Mouse (Mus musculus) kidney, postnatal 25 days (tissue): ENCODE data around the gene C2cd5.
A peak's percentile ranks its signal among the peaks of the same experiment; 100 is the strongest.

Source experiments
- DNase-seq, 2 experiments: peaks; one replicate each; pipeline ENCODE4 v3.0.0; 2021; ENCODE audit warnings: mixed read lengths in 2 of 2

The C2cd5 gene

GRCm38 (mm10) chr6:143099681-143100382, at the start of gene C2cd5:
C2cd5 (minus strand) TSS chr6:143100141.
- DNase-seq, result peak; percentile 98

GRCm38 (mm10) chr6:143148868-143149267, 48.9 kb upstream of the C2cd5 start:
- peak; percentile 52 to 61 for DNase-seq

GRCm38 (mm10) chr6:143146756-143147155, 46.8 kb upstream of the C2cd5 start:
- DNase-seq, result peak; percentile 63 to 83

- DNase-seq, result peak; percentile 43 to 81
These were observed 45.1 kb upstream of the C2cd5 start for GRCm38 (mm10) chr6:143145051-143145450.

- no peak for DNase-seq
These were observed 44.6 kb upstream of the C2cd5 start for GRCm38 (mm10) chr6:143144556-143144955.

- DNase-seq, result peak in 1 of 2 experiments; percentile 33
These were observed 43.9 kb upstream of the C2cd5 start for GRCm38 (mm10) chr6:143143775-143144273.

GRCm38 (mm10) chr6:143143321-143143720, 43.4 kb upstream of the C2cd5 start:
- no peak for DNase-seq

- no peak for DNase-seq
These were observed 42.9 kb upstream of the C2cd5 start for GRCm38 (mm10) chr6:143142861-143143260.

- peak; percentile 76 to 78 for DNase-seq
These were observed 42.0 kb upstream of the C2cd5 start for GRCm38 (mm10) chr6:143141624-143142592.

GRCm38 (mm10) chr6:143140884-143141283, 40.9 kb upstream of the C2cd5 start:
- DNase-seq, result no peak

- DNase-seq, result no peak
These were observed 39.5 kb upstream of the C2cd5 start for GRCm38 (mm10) chr6:143139417-143139816.

GRCm38 (mm10) chr6:143137341-143137740, 37.4 kb upstream of the C2cd5 start:
- no peak for DNase-seq

GRCm38 (mm10) chr6:143136688-143137087, 36.7 kb upstream of the C2cd5 start:
- no peak for DNase-seq

- no peak for DNase-seq
These were observed 35.2 kb upstream of the C2cd5 start for GRCm38 (mm10) chr6:143135097-143135496.

- DNase-seq, result no peak
These were observed 33.2 kb upstream of the C2cd5 start for GRCm38 (mm10) chr6:143133150-143133549.

- DNase-seq, result no peak
These were observed 32.1 kb upstream of the C2cd5 start for GRCm38 (mm10) chr6:143131895-143132652.

- DNase-seq, result no peak
These were observed 30.5 kb upstream of the C2cd5 start for GRCm38 (mm10) chr6:143130411-143130810.

- no peak for DNase-seq
These were observed 30.0 kb upstream of the C2cd5 start for GRCm38 (mm10) chr6:143129952-143130351.

- no peak for DNase-seq
These were observed 29.5 kb upstream of the C2cd5 start for GRCm38 (mm10) chr6:143129466-143129865.

GRCm38 (mm10) chr6:143125721-143126120, 25.8 kb upstream of the C2cd5 start:
- DNase-seq, result no peak

GRCm38 (mm10) chr6:143119325-143119724, 19.4 kb upstream of the C2cd5 start:
- DNase-seq, result no peak

- DNase-seq, result no peak
These were observed 16.8 kb upstream of the C2cd5 start for GRCm38 (mm10) chr6:143116779-143117178.

GRCm38 (mm10) chr6:143115505-143115904, 15.6 kb upstream of the C2cd5 start:
- DNase-seq, result no peak
